Mouse (Mus musculus): ENCODE data around the gene 4930451I11Rik.

4930451I11Rik gene

GRCm38 (mm10) chr7:126831539-126831938 is at the start of gene 4930451I11Rik:
Gene 4930451I11Rik (minus strand): TSS chr7:126831639.
- DNase-seq (ENCODE audit: low read depth): no peak

- DNase-seq (ENCODE audit: low read depth): no peak
Observed at GRCm38 (mm10) chr7:126881040-126881439, 49.6 kb upstream of the 4930451I11Rik start.

- DNase-seq (ENCODE audit: low read depth): no peak
Observed at GRCm38 (mm10) chr7:126877239-126877638, 45.8 kb upstream of the 4930451I11Rik start.

- no peak for DNase-seq (ENCODE audit: low read depth)
Observed at GRCm38 (mm10) chr7:126870520-126870891, 39.1 kb upstream of the 4930451I11Rik start.

- DNase-seq (ENCODE audit: low read depth): no peak
Observed at GRCm38 (mm10) chr7:126869780-126870519, 38.5 kb upstream of the 4930451I11Rik start.

GRCm38 (mm10) chr7:126868003-126868402 is 36.6 kb upstream of the 4930451I11Rik start:
- no peak for DNase-seq (ENCODE audit: low read depth)

- no peak for DNase-seq (ENCODE audit: low read depth)
Observed at GRCm38 (mm10) chr7:126867534-126867933, 36.1 kb upstream of the 4930451I11Rik start.

- no peak for DNase-seq (ENCODE audit: low read depth)
Observed at GRCm38 (mm10) chr7:126863791-126864190, 32.4 kb upstream of the 4930451I11Rik start.

- DNase-seq (ENCODE audit: low read depth): peak; percentile 98
Observed at GRCm38 (mm10) chr7:126862147-126862784, 30.8 kb upstream of the 4930451I11Rik start, which contains the start of gene Ino80e. Gene Ino80e (minus strand): TSS chr7:126862377.

- peak; percentile 97 for DNase-seq (ENCODE audit: low read depth)
Observed at GRCm38 (mm10) chr7:126861429-126862130, 30.1 kb upstream of the 4930451I11Rik start, which contains the start of gene Hirip3. Gene Hirip3 (plus strand): TSS chr7:126861972.

GRCm38 (mm10) chr7:126860987-126861386 is 29.5 kb upstream of the 4930451I11Rik start:
- peak; percentile 42 for DNase-seq (ENCODE audit: low read depth)

GRCm38 (mm10) chr7:126856741-126857420 is 25.4 kb upstream of the 4930451I11Rik start:
- DNase-seq (ENCODE audit: low read depth): no peak

GRCm38 (mm10) chr7:126855641-126856040 is 24.2 kb upstream of the 4930451I11Rik start:
- DNase-seq (ENCODE audit: low read depth): no peak

- no peak for DNase-seq (ENCODE audit: low read depth)
Observed at GRCm38 (mm10) chr7:126853454-126853853, 22.0 kb upstream of the 4930451I11Rik start.

- DNase-seq (ENCODE audit: low read depth): no peak
Observed at GRCm38 (mm10) chr7:126851192-126851591, 19.8 kb upstream of the 4930451I11Rik start.

GRCm38 (mm10) chr7:126850161-126850560 is 18.7 kb upstream of the 4930451I11Rik start:
- DNase-seq (ENCODE audit: low read depth): no peak

GRCm38 (mm10) chr7:126848794-126849193 is 17.4 kb upstream of the 4930451I11Rik start:
- no peak for DNase-seq (ENCODE audit: low read depth)

- peak; percentile 20 for DNase-seq (ENCODE audit: low read depth)
Observed at GRCm38 (mm10) chr7:126847421-126848398, 16.3 kb upstream of the 4930451I11Rik start.

GRCm38 (mm10) chr7:126847116-126847420 is 15.6 kb upstream of the 4930451I11Rik start, which contains the start of gene Doc2a:
Gene Doc2a (plus strand): TSS chr7:126847416.
- DNase-seq (ENCODE audit: low read depth): no peak

- DNase-seq (ENCODE audit: low read depth): no peak
Observed at GRCm38 (mm10) chr7:126845516-126845915, 14.1 kb upstream of the 4930451I11Rik start.

GRCm38 (mm10) chr7:126843276-126843675 is 11.8 kb upstream of the 4930451I11Rik start:
- DNase-seq (ENCODE audit: low read depth): no peak

Measured in induced T-regulatory cell, adult 2 months (primary cell).